Mouse (Mus musculus) cerebellum, postnatal 14 days (tissue): ENCODE results near the gene Tmem117.

Experiments
- DNase-seq, 2 experiments: peaks; one replicate each; pipeline ENCODE4 v3.0.0; 2021; ENCODE audit warnings: mixed read lengths in 2 of 2

The Tmem117 gene

DNA sequence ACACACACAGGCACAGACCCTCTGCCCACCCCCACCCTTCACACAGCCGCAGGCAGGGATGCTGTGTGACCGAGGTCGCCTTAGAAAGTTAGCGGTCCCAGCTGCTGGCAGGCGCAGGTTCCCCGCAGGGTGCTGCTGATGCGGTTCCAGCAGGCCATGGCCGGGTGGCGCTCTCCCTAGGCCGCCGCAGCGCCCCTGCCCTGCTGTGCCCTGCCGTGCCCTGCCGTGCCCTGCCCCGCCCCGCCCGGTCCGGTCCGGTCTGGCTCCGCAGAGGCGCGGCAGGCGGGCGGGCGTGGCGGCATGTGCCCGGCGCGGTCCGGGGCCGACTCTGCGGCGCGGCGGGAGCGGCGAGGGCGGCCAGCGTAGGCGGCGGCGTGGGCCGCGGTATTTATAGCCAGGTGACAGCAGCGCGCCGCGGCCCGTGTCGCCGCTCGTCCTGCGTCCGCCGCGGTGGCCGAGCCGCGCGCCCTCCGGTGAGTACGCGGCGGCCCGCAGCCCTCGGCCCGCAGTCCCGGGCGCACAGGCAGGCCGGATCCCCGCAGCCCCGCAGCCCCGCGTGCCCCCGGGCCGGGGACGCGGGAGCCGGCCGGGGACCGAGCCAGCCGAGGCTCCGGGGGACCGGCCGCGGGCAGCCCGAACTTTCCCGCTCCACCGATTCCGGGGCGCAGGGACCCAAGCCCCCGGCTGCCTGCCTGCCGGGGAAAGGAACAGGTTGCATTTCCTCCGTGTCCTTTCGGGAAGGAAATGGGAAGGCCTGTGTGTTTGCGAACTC is at the start of gene Tmem117:
Tmem117 (plus strand) TSS at position 403 of the 772 bp plus-strand sequence.
- DNase-seq: peak; percentile 71 to 73

DNA sequence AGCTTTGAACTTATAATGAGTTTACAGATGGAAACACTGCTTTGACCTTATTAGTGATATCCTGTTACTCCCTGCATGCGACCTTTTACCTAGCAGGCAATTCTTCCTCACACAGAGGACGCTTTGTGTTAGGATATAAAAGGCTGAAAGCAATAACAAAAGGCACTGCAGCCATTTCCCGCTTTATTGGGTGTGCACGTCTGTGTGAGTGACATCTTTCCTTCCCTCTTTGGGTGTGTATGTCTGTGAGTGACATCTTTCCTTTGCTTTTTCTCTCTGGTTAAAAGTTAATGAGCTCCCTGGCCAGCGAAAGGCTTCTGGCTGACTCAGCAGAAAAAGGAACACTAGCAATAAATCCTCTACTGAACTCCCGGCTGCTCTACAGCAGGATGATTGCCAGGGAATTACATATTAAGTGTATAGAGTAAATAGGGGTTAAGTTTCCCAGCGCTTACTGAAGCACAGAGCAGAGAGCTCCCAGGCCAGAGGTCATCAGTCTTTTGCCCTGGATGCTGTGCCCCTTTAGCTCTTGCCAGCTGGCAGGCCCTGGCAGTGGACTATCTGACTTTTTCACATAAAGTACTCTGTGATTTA is 46.9 kb upstream of the Tmem117 start:
- no peak for DNase-seq

DNA sequence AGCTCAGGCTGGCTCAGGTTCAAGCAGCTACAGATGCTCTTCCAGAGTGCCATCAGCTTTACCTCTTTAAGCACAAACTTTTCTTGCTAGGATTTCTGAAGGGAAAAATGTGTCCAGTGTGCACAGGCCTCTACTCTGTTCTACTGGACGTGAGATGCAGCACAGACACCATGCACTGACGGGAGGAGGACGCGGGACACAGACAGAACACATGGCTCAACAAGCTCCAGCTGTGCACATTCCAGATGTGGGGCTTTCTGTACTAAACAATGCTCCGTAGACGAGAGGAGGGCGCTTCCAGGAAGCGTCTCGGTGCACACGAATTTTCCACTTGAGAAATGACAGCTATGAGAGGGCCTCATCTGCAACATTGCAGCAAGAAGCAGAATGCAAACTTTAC is 45.9 kb upstream of the Tmem117 start:
- DNase-seq: no peak

DNA sequence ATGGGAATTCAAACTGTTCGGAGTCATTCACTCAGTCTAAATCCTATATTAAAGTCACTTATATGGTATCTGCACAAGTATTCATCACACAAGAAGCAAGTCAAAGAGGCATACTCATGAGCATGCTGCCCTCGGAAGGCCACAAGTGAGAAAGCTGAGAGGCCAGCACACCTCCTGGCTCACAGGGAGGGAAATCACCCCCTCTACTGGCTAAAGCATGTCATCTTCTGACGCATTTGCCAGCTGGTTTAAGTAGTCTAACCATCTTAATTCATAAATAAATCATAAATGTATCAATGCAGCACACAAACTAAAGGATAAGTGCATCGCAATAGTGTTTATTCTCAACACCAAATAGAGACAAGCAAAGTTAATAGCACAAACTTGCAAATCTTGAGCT is 44.3 kb upstream of the Tmem117 start:
- no peak for DNase-seq

DNA sequence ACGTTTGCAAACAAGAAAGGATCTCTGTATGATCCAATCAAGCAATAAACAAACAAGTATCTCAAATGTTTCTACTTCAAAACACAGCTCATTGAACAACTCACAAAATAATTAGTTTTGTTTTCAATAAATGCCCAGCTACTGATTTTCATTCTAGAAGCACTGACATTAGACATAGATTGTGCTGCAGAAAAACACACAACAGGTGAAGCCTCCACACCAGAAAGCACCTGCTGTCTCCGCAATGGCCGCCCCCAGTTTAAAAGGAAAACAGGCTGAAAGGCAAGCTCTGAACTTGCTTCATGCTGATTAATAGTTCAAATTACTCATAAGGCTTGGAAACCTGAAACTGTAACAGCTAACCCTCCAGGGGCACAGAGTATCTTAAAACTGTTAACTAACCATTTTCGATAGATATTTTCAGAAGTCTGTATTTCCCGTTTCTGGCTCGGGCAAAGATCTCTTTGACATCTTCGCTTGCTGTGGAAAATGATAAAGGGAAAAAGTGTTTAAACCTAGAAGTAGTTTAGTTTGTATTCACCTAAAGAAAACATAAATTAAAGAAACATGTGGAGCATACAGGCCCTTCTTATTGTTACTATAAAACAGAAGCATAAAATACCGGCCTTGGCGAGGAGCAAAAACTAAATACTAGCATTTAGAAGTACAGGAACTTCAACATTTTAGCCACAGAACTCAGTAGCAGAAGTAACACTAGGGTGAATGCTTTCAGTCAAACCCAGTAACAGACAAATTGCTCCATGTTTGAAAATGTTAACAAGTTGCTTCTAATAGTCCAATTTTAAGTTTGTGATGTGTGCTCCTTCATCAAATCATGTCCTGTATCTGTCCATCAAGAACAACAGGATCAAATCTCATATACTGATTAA is 41.0 kb upstream of the Tmem117 start:
- no peak for DNase-seq

DNA sequence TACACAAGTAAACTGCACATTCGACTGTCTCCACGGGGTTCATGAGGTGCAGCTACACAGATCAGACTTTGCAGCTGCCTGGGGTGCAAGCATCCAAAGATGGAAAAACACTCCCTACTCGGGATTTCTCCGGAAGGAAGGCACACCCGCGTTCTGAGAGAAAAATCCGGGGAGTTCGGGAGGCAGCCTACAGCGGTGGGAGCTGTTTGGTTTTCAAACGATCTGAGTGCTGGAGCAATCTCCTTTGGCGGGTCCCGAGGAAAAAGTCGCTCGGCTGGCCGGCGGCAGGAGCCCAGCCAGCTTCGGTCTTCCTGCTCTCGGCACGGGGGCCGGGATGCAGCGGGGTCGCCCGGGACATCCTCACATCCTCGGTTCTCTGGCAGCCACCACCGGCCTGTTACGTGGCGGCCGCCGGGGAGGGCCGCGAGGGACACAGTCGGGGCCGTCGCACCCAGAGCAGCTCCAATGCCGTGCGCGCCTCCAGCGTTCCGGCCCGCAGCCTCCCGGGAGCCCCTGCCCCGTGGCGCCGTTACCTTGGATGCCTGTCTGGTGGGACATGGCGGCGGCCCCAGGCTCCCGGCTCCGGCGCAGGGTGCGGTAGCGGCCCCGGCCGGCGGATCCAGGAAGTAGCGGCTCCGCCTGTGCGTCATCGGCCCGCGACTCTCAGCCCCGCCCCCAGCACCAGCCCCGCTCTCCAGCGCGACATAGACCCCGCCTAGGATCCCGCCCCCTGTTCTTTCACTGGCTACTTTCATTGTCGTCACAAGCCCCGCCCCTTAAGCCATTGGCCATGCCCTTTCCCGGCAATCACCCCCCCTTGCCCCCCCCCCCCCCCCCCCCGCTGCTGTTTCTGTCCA is 39.6 kb upstream of the Tmem117 start, which contains the start of gene Twf1:
Twf1 (minus strand) TSS at position 671 of the 857 bp plus-strand sequence.
- peak; percentile 99 for DNase-seq

DNA sequence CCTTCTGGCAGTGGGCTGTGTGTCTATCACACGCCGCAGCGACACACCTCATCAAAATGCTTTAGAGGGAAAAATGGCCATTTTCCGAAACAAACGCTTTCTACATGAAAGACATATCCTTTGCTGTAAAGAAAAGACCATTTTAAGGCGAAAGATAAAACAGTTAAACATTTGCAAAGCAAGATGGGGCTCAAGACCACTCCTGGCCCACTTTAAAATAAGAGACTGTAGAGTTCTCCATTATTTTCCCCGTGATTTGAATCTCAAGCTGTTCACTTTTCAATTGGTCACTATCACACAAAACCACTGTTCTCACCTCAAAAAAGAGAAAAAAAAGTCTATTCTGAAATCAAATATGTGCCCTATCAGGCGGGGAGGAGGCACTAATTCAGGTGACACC is 38.9 kb upstream of the Tmem117 start:
- no peak for DNase-seq

DNA sequence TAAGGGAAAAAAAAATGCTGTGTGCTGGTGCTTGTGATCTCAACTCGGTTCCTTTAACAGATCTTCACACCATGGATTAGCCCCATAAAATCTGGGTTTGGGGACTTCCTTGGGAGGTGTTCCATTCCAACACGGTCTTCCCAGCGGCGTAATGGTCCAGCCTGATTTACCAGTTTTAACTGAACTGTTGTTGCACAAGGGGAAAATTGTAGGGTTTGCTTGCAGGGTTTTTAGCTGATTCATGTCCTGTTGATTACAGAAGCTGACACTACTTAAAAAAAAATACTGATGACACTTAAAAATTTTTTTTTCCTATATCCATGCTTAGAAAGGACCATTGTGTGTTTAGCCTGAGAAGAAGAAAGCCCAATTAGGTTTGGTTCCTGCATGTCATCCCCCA is 37.7 kb upstream of the Tmem117 start:
- DNase-seq: no peak

DNA sequence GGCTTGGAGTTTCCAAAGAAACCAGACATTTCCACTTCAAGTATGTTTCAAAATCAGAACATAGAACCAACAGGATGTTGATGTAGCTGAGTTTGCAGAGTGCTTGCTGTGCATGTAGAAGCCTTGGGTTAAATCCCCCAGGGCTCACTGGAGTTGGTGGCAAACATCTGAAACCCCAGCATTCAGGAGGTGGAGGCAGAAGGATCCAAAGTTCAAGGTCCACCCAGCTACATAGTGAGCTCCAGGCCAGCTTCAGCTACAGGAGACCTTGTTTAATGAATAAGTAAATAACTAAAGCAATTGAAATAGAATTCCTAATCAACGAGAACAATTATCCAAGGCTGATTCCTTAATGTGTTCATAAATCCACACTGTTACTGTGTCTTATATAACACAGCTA is 35.4 kb upstream of the Tmem117 start:
- no peak for DNase-seq

DNA sequence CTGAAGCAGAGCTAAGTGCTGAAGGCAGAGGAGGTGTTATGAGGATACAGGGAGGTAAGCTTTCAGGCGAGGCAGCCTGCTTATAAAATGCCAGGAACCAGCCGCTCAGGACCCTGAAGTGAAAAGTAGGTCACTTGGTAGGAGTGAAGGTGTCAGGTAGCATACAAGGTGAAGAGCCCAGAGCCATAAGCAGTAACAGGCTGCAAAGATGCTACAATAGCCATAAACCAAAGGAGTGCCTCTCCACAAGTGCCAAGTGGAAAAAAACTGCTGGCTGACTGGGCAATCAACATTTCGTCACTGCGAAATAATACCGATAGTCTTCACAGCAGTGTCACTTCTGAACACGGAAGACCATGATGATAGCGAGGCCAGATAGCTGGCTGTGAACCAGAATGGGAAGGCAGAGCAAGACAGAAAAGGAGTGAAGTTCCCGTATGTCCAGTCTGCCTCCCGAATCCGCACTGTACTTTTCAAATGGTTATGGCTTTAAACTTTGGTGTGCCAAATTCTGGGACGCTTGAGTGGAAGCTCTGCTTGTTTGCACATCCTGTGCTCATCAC is 28.8 kb upstream of the Tmem117 start:
- peak in 1 of 2 experiments; percentile 16 for DNase-seq

DNA sequence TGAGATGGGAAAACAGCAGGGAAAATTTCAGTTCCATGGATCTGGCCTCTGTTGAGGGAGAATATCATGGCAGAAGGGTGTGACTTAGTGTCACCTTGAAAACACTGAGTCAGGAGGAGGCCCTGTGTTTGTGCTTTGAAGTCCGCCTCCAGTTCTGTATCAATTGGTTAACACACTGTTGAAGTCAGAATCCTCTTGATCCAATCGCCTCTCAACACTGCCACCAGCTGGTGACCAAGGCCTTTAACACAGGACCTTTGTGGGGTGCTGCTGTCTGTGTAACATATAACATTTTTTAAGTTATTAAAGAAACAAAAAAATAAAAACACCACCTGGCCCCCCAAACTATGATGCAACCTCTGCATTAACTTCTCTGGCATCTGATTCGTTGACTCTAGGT is 27.7 kb upstream of the Tmem117 start:
- peak; percentile 70 to 78 for DNase-seq

DNA sequence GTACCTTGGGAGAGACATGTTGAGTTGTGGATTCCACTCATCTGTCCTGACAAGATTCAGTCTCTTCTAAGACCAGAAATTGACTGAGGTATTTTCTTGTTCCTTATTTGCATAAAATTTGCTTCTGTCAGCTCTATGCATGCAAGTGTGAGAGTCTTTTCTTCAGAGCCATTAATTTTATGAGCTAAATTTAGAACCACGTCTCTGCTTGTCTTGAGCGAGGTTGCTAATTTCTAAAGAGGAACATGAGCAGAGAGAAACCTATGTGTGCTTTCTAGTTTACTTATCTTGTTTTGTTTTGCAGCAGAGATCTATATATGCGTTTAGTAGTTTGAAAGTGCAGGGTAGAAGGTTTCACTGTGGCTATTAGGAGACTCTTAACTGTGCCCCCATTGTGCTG is 26.6 kb upstream of the Tmem117 start:
- DNase-seq: no peak

DNA sequence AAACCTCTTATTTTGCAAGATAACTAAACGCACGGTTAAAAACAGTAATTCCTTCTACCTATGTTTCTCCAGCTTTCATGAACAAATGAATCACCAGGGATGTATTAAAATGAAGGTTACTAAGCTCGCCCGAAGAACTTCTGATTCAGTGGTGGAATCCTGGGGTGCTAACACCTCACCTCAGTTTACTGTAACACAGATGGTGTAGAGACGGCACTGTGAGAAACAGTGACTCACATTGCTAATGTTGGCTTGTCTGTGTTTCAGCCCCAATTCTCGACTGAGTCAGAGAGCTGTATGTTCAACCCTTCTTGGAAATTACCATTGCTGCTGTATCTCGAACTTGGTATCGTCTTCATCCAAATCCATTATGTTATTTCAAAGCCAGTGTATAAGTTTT is 21.3 kb upstream of the Tmem117 start:
- no peak for DNase-seq

DNA sequence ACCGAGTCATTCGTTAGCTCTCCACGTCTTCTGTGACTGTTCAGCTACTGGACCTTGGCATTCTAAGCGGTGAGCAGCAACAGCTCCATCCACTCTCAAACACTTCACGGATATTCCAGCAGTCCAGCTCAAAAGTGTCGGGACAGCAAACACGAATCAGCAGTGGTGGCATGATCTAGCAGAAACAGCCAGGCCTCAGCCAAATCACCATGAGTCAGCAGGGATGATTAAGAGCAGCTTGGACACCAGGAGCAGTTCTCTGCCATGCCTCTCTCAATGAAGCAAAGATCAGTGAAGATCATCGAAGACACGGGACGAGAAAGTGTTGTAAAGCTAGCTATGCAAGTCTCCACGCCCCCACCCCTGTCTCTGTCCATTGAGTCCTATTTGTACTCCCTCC is 13.0 kb upstream of the Tmem117 start:
- DNase-seq: no peak

DNA sequence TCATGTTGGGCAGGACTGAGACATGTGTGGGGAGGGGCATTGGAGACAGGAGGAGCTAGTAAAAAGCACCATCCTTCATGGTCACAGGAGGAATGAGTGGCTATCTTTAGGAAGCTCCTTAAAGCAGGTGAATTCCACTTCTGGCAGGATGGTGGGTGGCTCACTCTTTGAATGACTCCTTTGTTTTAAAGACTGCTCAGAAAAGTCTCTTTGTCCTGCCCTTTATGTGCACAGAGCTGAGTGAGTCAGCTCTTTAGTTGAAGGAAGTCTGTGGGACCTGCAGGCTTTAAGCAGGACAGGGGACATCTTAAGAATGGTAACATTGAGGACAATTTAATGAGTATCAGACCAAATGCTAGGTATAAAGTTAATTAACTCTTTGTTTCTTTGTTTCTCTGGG is 8.1 kb upstream of the Tmem117 start:
- no peak for DNase-seq

DNA sequence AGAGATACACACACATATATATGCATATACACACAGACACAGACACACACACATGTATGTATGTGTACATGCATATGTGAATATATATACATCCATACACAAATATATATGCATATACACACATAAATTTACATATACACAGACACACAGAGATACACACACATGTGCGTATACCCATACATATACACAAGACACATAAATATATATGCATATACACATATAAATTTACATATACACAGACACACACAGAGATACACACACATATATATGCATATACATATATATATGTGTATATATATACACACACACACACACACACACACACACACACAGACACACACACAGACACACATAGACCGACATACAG is 586 bp upstream of the Tmem117 start:
- DNase-seq: no peak

DNA sequence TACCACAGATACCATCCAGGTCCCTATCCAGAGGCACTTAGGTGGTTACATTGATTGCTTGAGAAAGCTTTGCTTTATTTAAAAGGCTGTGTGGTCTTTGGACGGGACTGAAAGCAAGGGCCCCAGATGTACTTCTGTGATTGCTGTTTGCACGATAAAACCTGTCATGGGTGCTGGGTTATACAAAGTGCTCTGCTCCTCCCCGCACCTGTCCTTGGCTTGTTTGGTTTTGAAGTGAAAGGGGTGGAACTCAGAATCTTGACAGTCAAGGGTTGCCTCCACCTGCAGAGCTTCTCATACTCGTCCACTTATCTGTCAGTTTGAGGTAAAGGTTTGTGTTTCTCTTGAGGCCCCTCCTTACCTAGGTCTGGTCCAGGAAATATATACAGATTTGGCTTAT is 1.5 kb downstream of the Tmem117 start:
- DNase-seq: no peak

DNA sequence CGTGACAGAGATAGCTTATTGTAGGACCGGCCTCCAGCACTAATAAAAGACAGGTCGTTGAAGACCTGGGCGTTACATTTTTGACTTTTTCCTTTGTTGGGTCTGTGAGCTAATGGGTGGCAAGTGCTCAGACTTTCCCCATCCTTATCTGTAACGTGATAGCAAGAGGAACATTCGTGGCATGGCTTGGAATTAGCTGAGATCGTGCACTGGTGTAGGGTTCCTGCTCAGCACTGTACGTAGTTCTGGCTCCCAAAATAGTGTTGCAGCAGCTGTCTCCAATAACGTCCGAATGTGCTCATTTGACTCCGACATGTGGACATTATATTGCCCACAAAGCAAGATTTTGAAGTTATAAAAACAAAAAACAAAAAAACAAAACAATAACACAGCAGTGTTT is 5.5 kb downstream of the Tmem117 start:
- no peak for DNase-seq

DNA sequence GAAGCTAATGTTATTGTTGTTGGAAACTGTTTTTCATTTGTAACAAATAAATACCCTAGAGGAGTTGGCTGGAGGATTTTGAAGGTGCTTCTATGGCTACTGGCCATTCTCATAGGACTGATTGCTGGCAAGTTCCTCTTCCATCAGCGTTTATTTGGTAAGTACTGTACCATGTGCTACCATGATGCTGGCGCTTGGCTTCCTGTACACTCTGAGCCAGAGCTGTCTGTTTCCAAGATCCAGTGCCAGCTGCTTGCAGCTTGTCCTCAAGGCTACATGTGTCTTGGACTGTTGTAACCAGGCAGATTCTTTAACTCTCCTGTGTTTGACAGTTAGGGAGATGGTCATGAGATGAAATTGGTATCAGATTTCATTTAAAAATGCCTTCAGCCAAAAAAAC is 9.2 kb downstream of the Tmem117 start:
- no peak for DNase-seq

DNA sequence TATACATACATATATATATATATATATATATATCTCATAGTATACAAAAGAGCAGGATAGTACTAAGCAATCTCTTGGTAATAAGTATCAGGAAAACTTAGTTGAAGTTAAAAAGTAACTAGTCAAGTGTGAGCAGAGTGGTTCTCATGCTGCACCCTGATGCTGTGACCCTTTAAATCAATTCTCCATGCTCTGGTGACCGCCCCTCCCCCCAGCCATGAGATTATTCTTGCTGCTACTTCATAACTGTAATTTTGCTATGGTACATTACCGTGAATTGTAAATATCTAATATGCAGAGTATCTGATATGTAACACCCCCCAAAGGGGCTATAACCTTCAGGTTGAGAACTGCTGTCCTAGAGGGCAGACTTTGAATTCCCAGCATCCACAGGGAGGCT is 10.1 kb downstream of the Tmem117 start:
- no peak for DNase-seq

DNA sequence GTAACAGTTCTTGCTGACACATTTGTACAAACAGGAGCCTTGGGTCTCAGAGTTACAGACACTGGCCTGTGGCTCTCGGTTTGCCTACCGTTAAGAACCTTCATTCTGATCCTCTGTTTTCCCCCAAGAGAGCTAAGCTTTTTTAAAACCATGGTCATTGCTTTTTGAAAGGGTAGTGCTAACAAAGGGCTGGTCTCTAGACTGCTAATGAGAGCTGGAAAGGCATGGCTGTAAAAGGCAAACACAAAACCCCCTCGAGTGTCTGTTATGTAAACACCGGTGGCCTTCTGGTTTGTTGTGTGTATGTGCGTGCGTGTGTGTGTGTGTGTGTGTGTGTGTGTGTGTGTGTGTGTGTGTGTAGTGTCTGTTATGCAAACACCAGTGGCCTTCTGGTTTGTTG is 17.0 kb downstream of the Tmem117 start:
- no peak for DNase-seq

DNA sequence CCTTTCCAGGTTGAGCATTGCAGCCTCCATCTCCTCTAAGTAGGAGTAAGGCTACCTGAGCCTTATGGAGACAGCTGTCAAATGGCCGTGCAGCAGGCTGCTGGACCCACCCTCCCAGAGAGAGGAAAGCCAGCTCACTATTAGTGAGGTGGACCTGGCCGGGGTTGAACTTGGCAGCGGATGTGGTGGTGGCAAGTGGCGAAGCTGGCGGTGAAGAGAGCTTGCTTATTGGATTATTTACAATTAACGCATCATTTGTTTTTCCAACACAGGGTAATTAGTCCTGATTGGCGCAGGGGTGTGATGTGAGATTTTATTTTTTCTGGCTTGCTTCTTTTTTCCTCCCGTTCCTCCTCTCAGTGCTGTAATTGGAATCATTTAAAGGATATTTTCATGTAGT is 19.4 kb downstream of the Tmem117 start:
- DNase-seq: peak; percentile 81 to 86
